Mouse (Mus musculus) G1E (cell line): ENCODE measurements around the gene Atp2b2.

ENCODE experiments used
- CTCF ChIP-seq: IDR thresholded peaks from 2 replicates; pipeline ENCODE4 v1.5.1; 2012; ENCODE audit warnings: low read depth, low read length, inconsistent platforms, mixed read lengths
- GATA1 ChIP-seq: IDR thresholded peaks from 2 replicates; pipeline ENCODE4 v1.6.1; 2012; ENCODE audit warnings: borderline replicate concordance, low read length, inconsistent platforms, mixed read lengths
- GATA2 ChIP-seq: IDR thresholded peaks from 2 replicates; pipeline ENCODE4 v1.6.1; 2012; ENCODE audit warnings: low read depth, low read length, inconsistent platforms, borderline replicate concordance
- POLR2AphosphoS5 ChIP-seq: IDR thresholded peaks from 2 replicates; pipeline ENCODE4 v1.6.1; 2012; ENCODE audit warnings: low read depth, low read length, inconsistent platforms; ENCODE audit not compliant: insufficient replicate concordance
- TAL1 ChIP-seq: conservative IDR thresholded peaks from 2 replicates; pipeline ENCODE4 v1.6.1; 2012; ENCODE audit warnings: low read depth, low read length, inconsistent platforms, mixed read lengths

- TF ChIP-seq TAL1 (no peak), CTCF (no peak), POLR2AphosphoS5 (no peak), GATA1 (no peak), GATA2 (no peak)
Observed at GRCm38 (mm10) chr6:114035704-114036103, 6.7 kb downstream of the Atp2b2 start.
